Mouse (Mus musculus): ENCODE results near the gene Sh2d1b1.

Gene Sh2d1b1

GRCm38 (mm10) chr1:170324312-170324711 lies 47.2 kb downstream of the Sh2d1b1 start:
- DNase-seq (ENCODE audit: low spot score in 2 of 2) = no peak

- no peak for DNase-seq (ENCODE audit: low spot score in 2 of 2)
These were observed 48.2 kb downstream of the Sh2d1b1 start for GRCm38 (mm10) chr1:170325277-170325676.

GRCm38 (mm10) chr1:170331926-170332325 lies 54.8 kb downstream of the Sh2d1b1 start:
- no peak for DNase-seq (ENCODE audit: low spot score in 2 of 2)

GRCm38 (mm10) chr1:170332775-170333174 lies 55.7 kb downstream of the Sh2d1b1 start:
- DNase-seq (ENCODE audit: low spot score in 2 of 2) = no peak

Data from spleen, postnatal 4 days (tissue).